Mouse (Mus musculus) liver, adult 2 months (tissue): ENCODE data around the gene Dld. TPM values are rescaled to one million over a fixed set of nuclear protein-coding genes. Genes with fewer than 3 reads are reported as not detected.

Experiments used
- DNase-seq: peaks from one replicate; pipeline ENCODE4 v3.0.0-alpha.2; 2011; ENCODE audit warnings: low read depth, low spot score; ENCODE audit errors: extremely low read depth
- H3K27ac ChIP-seq: fragments of 200-500 bp; replicated peaks from 2 replicates; pipeline ENCODE4 v1.5.1; 2012; ENCODE audit warnings: low read depth, mild to moderate bottlenecking, control low read depth, inconsistent platforms, low read length; ENCODE audit not compliant: insufficient read depth
- H3K27me3 ChIP-seq: fragments of 200-500 bp; 2 replicates; pipeline ENCODE4 v1.6.1; 2012; ENCODE audit warnings: mild to moderate bottlenecking, moderate library complexity, low read length, inconsistent platforms; ENCODE audit not compliant: control insufficient read depth, insufficient read depth
- H3K36me3 ChIP-seq: fragments of 200-500 bp; 2 replicates; pipeline ENCODE4 v1.6.1; 2012; ENCODE audit warnings: low read length, inconsistent platforms; ENCODE audit not compliant: control insufficient read depth, insufficient read depth
- H3K4me1 ChIP-seq: fragments of 200-500 bp; 2 replicates; pipeline ENCODE4 v1.6.1; 2011; ENCODE audit warnings: low read length; ENCODE audit not compliant: control insufficient read depth, insufficient read depth
- H3K4me3 ChIP-seq: fragments of 200-500 bp; 2 replicates; pipeline ENCODE4 v1.5.1; 2011; ENCODE audit warnings: low read depth, mild to moderate bottlenecking, control low read depth, low read length, moderate library complexity; ENCODE audit not compliant: insufficient read depth
- H3K79me2 ChIP-seq: fragments of 200-500 bp; 2 replicates; pipeline ENCODE4 v1.6.1; 2012; ENCODE audit warnings: inconsistent platforms, mild to moderate bottlenecking, low read length, moderate library complexity; ENCODE audit not compliant: control insufficient read depth, insufficient read depth
- H3K9ac ChIP-seq: fragments of 200-500 bp; 2 replicates; pipeline ENCODE4 v1.6.1; 2012; ENCODE audit warnings: low read depth, mild to moderate bottlenecking, control low read depth, inconsistent platforms, low read length
- CTCF ChIP-seq: fragments of 200-500 bp; IDR thresholded peaks from 2 replicates; pipeline ENCODE4 v1.5.1; 2011; ENCODE audit warnings: low read depth, low read length, control low read depth
- POLR2A ChIP-seq: fragments of 200-500 bp; IDR thresholded peaks from 2 replicates; pipeline ENCODE4 v1.6.1; 2011; ENCODE audit warnings: low read length, control low read depth; ENCODE audit not compliant: insufficient read depth; ENCODE audit errors: extremely low read depth
- WGBS: fragments of 180-500 bp; shearing (Covaris S2); methylation state at CpG from one replicate; pipeline ENCODE4 v1.1.7; 2018; 5-methylcytosine and 5-hydroxymethylcytosine counted together
- polyA plus RNA-seq: library from polyadenylated mRNA; depleted of rRNA; stranded (reverse); fragments of >200 nt; gene quantifications from 2 replicates; pipeline ENCODE4 v1.2.3, GENCODE M21; 2012
- total RNA-seq: library from RNA; depleted of rRNA; stranded (reverse); fragments of >200 nt; gene quantifications from 2 replicates; pipeline ENCODE4 v1.2.3, GENCODE M21; 2014

The Dld gene
- total and polyA plus RNA-seq, 2 experiments = 17.4 to 117 TPM

DNA sequence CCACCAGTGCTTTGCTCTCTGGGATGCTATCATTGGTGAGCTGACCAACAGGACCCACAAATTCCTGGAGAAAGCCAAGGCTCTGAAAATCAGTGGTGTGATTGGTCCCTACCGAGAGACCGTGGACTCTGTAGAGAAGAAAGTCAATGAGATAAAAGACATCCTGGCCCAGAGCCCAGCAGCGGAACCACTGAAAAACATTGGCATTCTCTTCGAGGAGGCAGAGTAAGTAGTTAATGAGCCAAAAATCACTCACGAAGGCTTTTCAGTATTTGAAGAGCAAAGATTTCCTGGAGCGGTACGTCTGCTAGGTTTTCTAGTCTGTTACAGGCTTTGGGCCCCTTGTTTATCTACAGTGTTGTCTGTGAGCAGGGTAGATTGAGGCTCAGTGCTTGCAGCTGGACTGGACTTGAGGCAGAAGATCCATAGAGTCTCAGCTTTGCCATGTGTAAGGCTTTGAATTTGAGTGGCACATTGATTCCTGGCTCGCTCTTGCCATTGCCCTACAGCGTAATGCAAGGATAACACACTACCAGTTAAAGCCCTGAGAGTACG is 32.8 kb downstream of the Dld start:
- WGBS = 78% methylated on average over 10 of the region's 10 CpGs
- H3K9ac ChIP-seq = no peak overlapping the region
- no peak for TF ChIP-seq CTCF
- TF ChIP-seq POLR2A = no peak
- H3K36me3 ChIP-seq = no peaks in the 10 kb centered on the region
- no peaks in the 10 kb centered on the region for H3K79me2 ChIP-seq
- no peak for DNase-seq
- 0 out of 2 replicates have a peak, but pooled peaks cover 3% of the 10 kb centered on the region for H3K27me3 ChIP-seq
- H3K4me3 ChIP-seq = no peak overlapping the region
- H3K4me1 ChIP-seq = no peaks in the 10 kb centered on the region
- no peak overlapping the region for H3K27ac ChIP-seq

DNA sequence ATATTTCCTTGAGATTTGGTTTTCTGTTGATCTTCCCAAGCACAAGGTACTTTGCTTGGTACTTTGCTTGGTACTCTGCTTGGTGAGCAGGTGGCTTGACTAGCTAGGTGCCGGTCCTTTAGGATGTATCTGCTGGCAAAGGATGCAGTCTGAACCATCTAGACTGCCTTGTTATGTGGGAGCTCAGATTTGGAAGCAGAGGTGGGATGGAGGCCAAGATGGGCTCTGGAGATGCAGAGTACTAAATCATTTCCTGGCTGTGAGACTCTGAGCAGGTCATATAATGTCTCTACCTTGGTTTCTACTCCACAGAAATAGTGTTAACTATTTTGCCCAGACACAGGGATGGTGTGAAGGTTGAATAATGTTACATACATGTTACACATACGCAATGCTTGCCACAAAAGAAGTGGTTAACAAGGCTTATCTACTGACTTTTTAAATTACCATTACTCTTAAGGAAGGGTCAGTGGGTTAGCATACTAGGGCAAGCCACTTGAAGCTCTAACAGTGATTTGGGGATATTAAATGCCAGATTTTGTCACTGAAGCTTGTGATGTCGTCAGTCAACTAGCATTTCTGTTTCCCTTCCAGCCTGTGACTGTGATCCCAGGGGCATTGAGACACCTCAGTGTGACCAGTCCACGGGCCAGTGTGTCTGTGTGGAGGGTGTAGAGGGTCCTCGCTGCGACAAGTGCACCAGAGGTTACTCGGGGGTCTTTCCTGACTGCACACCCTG is 33.4 kb downstream of the Dld start:
- no peaks in the 10 kb centered on the region for H3K79me2 ChIP-seq
- H3K9ac ChIP-seq = no peak overlapping the region
- H3K27me3 ChIP-seq = no peaks in the 10 kb centered on the region
- H3K36me3 ChIP-seq = no peaks in the 10 kb centered on the region
- TF ChIP-seq CTCF (no peak), POLR2A (no peak)
- WGBS = 77% methylated on average over 7 of the region's 7 CpGs
- no peaks in the 10 kb centered on the region for H3K4me1 ChIP-seq
- no peak overlapping the region for H3K4me3 ChIP-seq
- H3K27ac ChIP-seq = no peak overlapping the region
- DNase-seq = no peak

DNA sequence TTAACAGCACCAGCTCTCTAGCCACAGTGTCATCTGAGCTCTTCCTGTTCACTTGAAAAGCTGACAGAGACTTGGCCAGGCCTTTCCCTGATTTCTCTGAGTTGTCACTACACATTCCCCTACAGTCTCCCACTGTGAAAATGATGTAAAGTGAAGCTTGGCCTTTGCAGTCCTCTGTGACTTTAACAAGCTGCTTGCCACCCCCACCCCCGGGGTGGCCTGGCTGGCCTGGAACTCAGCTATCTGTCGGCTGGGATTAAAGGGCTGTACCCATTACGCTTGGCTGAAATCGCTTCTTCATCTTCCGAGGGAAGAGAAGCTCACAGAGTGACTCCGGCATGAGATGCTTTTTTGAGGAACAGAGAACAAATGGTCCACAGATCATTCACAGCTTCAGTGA is 35.3 kb downstream of the Dld start:
- DNase-seq = no peak
- Histone ChIP-seq H3K4me3 (no peak overlapping the region), H3K36me3 (no peaks in the 10 kb centered on the region), H3K9ac (no peak overlapping the region), H3K27me3 (no peaks in the 10 kb centered on the region), H3K27ac (no peak overlapping the region), H3K79me2 (no peaks in the 10 kb centered on the region), H3K4me1 (no peaks in the 10 kb centered on the region)
- 78% methylated on average over 6 of the region's 6 CpGs for WGBS
- no peak for TF ChIP-seq CTCF

DNA sequence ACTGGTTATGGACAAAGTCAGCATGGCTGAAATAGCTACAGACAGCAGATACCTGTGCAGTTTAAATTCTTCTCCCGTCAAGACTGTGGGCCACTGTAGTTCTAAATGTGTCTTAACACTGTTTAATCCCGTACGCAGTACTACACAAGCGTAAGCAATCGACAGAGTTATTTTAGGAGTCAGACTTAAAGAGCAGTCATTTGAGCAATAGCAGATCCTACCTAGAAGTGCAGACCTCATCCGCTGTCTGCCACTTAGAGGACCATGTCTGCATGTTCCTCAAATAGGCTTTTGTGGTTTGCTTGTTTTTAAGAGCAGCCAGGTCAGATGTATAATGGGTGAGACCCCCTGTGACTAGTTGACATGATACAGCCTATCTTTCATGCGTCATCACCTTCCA is 36.9 kb downstream of the Dld start:
- Histone ChIP-seq H3K4me3 (no peak overlapping the region), H3K36me3 (no peaks in the 10 kb centered on the region), H3K27me3 (0 out of 2 replicates have a peak, but pooled peaks cover 2% of the 10 kb centered on the region), H3K9ac (no peak overlapping the region), H3K79me2 (no peaks in the 10 kb centered on the region), H3K4me1 (no peaks in the 10 kb centered on the region), H3K27ac (no peak overlapping the region)
- WGBS = 95% methylated on average over 7 of the region's 7 CpGs
- no peak for DNase-seq
- TF ChIP-seq CTCF (no peak), POLR2A (no peak)

DNA sequence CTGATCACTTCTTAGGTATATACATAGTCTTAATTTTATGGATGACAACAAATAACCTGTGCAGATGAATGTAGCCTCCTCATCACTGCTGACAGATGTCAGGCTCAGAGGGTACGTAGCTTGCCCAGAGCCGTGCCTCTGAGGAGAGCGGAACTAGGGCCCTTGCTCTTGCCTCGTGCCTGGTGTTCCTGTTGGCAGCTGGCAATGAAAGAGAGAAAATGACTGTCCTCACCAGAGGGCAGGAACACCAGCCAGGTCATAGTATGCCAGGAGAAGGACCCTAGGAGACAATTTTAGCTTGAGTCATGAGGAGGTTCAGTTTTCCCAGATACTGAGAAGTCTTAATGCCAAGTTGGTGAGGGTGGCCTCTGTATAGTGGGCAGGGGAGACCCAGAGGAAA is 38.1 kb downstream of the Dld start:
- no peak overlapping the region for H3K27ac ChIP-seq
- TF ChIP-seq CTCF = no peak
- TF ChIP-seq POLR2A = no peak
- 0 out of 2 replicates have a peak, but pooled peaks cover 2% of the 10 kb centered on the region for H3K27me3 ChIP-seq
- 94% methylated on average over 4 of the region's 4 CpGs for WGBS
- H3K4me1 ChIP-seq = no peaks in the 10 kb centered on the region
- no peak overlapping the region for H3K4me3 ChIP-seq
- no peak for DNase-seq
- no peaks in the 10 kb centered on the region for H3K79me2 ChIP-seq
- no peaks in the 10 kb centered on the region for H3K36me3 ChIP-seq
- no peak overlapping the region for H3K9ac ChIP-seq

DNA sequence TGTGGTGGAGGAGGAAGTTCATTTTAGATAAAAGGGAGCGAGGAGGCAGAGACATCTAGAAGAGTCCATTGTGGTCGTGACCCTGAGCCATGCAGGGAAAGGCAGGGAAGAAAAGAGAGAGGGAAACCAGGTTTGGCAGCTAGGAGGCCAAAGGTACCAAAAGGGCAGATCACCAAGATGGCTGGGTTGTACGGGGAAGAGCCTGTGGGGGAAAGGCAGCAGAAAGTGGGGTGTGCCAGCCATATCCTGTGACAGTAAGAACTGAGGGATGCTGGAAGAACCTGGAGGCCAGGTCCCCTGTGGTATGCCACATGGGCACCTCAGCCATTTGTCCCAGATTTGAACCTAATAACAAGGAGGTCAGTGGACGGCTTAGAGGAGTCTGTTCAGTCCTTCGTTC is 39.0 kb downstream of the Dld start:
- H3K27me3 ChIP-seq = 0 out of 2 replicates have a peak, but pooled peaks cover 2% of the 10 kb centered on the region
- no peak overlapping the region for H3K27ac ChIP-seq
- H3K36me3 ChIP-seq = no peaks in the 10 kb centered on the region
- 91% methylated on average over 5 of the region's 5 CpGs for WGBS
- H3K4me1 ChIP-seq = no peaks in the 10 kb centered on the region
- no peak for DNase-seq
- no peaks in the 10 kb centered on the region for H3K79me2 ChIP-seq
- no peak overlapping the region for H3K9ac ChIP-seq
- no peak for TF ChIP-seq POLR2A
- no peak for TF ChIP-seq CTCF
- H3K4me3 ChIP-seq = no peak overlapping the region
